Mouse (Mus musculus) heart, adult 2 months (tissue): ENCODE measurements at regions not wholly inside any gene's neighbourhood (a gene's known extent, or its start where the extent isn't known, plus 50 kb on each side); places are given as distances from the start of the nearest gene placed in this dataset.

Experiments
- CTCF ChIP-seq: fragments of 200-600 bp; IDR thresholded peaks from 2 replicates; pipeline ENCODE4 v1.8.1; 2022; ENCODE audit warnings: antibody characterized with exemption, mild to moderate bottlenecking, moderate library complexity
- EP300 ChIP-seq: fragments of 200-500 bp; IDR thresholded peaks from 2 replicates; pipeline ENCODE4 v1.6.1; 2011; ENCODE audit warnings: low read depth, low read length, control low read depth; ENCODE audit not compliant: insufficient read depth
- POLR2A ChIP-seq: fragments of 200-500 bp; IDR thresholded peaks from 2 replicates; pipeline ENCODE4 v1.6.1; 2011; ENCODE audit warnings: mild to moderate bottlenecking, low read depth, low read length, control low read depth; ENCODE audit not compliant: insufficient read depth

GRCm38 (mm10) chr1:81754067-81754466 is 478.8 kb upstream of the Gm9747 start:
- TF ChIP-seq POLR2A, result no peak
- TF ChIP-seq CTCF, result no peak
- TF ChIP-seq EP300, result no peak
